In the genomic region with DNA sequence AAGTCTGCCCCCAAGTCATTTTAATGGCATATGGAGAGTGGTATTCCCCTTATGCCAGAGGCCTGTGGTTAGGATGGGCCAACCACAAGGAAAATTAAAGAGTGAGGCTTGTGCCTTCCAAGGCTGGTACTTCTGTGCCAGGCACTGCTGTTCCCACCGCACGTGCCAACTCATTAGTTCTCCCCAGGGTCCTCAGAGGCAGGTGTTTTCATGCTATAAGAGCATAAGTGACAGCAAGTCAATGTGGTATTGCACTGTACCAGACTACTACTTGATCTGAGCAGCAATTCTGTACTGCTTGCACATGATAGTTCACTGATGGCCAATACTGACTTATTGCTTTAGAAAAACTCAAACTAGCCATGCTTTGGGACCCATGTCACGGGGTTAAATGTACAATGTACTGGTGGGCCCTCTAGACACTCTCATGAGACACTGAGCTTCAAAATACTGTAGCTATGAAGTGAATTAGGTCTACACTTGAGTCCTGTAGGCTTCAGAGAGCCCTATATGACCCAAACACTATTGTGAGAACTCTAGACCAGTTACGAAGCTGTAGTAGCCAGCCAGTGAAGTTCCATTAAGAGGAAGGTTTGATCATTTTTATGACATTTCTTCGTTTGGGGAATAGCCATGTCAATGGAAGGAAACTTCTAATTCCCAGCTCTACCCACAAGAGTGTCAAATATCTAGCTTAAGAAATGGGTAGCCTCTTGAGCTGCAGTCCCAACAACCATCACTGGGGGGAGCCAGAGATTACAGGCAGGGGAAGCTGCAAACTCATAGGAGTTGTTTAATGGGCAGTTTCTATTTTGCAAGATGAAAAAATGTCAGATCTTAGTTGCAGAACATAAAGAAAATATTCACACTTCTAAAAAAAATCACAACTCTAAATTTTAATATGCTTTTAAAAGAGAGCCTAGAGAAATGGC, we compare ENCODE assay signal across 10 mouse cellular contexts. TPM values are rescaled to one million over a fixed set of nuclear protein-coding genes. Genes with fewer than 3 reads are reported as not detected.
DNase-seq lines count a peak whose midpoint lies in the region; ATAC-seq and TF ChIP-seq lines count a peak whose summit lies in the region.
"Had no signal": no experiment of that assay in that cellular context is flagged by ENCODE, and none has a peak within 500 bp of the region (broad histone marks: within the 10 kb centered on the region; RNA-seq: fewer than 3 reads in every experiment).

No protein-coding gene starts in this region.

- no peaks in the 10 kb centered on the region for H3K9me3 ChIP-seq in intestine, embryonic 14.5 days (ENCODE audit: control insufficient read depth, low read length)
- no peaks in the 10 kb centered on the region for H3K9me3 ChIP-seq in intestine, embryonic 15.5 days
- H3K9me3 ChIP-seq: embryonic facial prominence, embryonic 12.5 days had no signal

- H3K4me3 ChIP-seq in intestine, embryonic 14.5 days (ENCODE audit: low read depth, low read length) = no peak overlapping the region
- no peak overlapping the region for H3K4me3 ChIP-seq in intestine, embryonic 15.5 days (replicated peaks)
- H3K4me3 ChIP-seq in bone marrow, adult 2 months (replicated peaks; ENCODE audit: control insufficient read depth, low read depth, low read length) = no peak overlapping the region
- H3K4me3 ChIP-seq in left cerebral cortex, adult 2 months = no peak overlapping the region
- H3K4me3 ChIP-seq: embryonic facial prominence, embryonic 12.5 days had no signal

- no peak for ATAC-seq in intestine, embryonic 14.5 days (replicated peaks; ENCODE audit: low FRiP score, low TSS enrichment, low read depth)
- no peak for ATAC-seq in intestine, embryonic 15.5 days
- peak; percentile 77; the same call in 1 of the 2 replicates for ATAC-seq in erythroblast, adult 5-6 weeks (replicated peaks; ENCODE audit: low FRiP score, poor library complexity, severe bottlenecking)

- no peak for TF ChIP-seq POLR2A in bone marrow, adult 2 months (IDR thresholded peaks at IDR 0.05; ENCODE audit: borderline replicate concordance, control insufficient read depth, low read depth, low read length)

- no peak overlapping the region for H3K4me2 ChIP-seq in intestine, embryonic 14.5 days (ENCODE audit: low read length)
- H3K4me2 ChIP-seq in intestine, embryonic 15.5 days (replicated peaks) = no peak overlapping the region
- H3K4me2 ChIP-seq: embryonic facial prominence, embryonic 12.5 days had no signal

- peak; percentile 83 for TF ChIP-seq CTCF in bone marrow, adult 2 months (IDR thresholded peaks at IDR 0.05; ENCODE audit: control insufficient read depth, insufficient read depth, low read length)
- peak; percentile 98 for TF ChIP-seq CTCF in left cerebral cortex, adult 2 months (IDR thresholded peaks at IDR 0.05)

- WGBS in intestine, embryonic 14.5 days = 72% methylated on average over 5 of the region's 5 CpGs
- 77% methylated on average over 5 of the region's 5 CpGs for WGBS in intestine, embryonic 15.5 days
- WGBS in bone marrow, adult 2 months = 68% methylated on average over 5 of the region's 5 CpGs

- H3K4me1 ChIP-seq in intestine, embryonic 14.5 days (replicated peaks; ENCODE audit: control insufficient read depth, insufficient read depth, low read length) = no peaks in the 10 kb centered on the region
- H3K4me1 ChIP-seq in intestine, embryonic 15.5 days (replicated peaks) = no peaks in the 10 kb centered on the region
- H3K4me1 ChIP-seq in bone marrow, adult 2 months (ENCODE audit: control insufficient read depth, insufficient read depth, low read length) = no peaks in the 10 kb centered on the region
- H3K4me1 ChIP-seq: embryonic facial prominence, embryonic 12.5 days had no signal

- H3K36me3 ChIP-seq in intestine, embryonic 14.5 days (ENCODE audit: control insufficient read depth, insufficient read depth, low read length) = peaks cover 9% of the 10 kb centered on the region; the same call in 1 of the 2 replicates
- no peaks in the 10 kb centered on the region for H3K36me3 ChIP-seq in intestine, embryonic 15.5 days

- intact Hi-C loops in heart, postnatal 25 days (cut with DNase I) = loop anchor here (5.0 to 10.0 kb wide), 2 partner anchors 307 to 540 kb away; no protein-coding TSS in a partner anchor
- intact Hi-C loops in left cerebral cortex, adult 2 months (cut with DNase I) = loop anchor here (1.0 to 10.0 kb wide), 5 partner anchors 232 to 710 kb away; partner anchors contain the start of genes Ttll1 and Wbp2nl

- no peaks in the 10 kb centered on the region for H3K27me3 ChIP-seq in intestine, embryonic 14.5 days (replicated peaks; ENCODE audit: control insufficient read depth, insufficient read depth, low read length)
- H3K27me3 ChIP-seq in intestine, embryonic 15.5 days (replicated peaks) = no peaks in the 10 kb centered on the region
- H3K27me3 ChIP-seq: embryonic facial prominence, embryonic 12.5 days had no signal

- no peak overlapping the region for H3K27ac ChIP-seq in intestine, embryonic 14.5 days (ENCODE audit: low read depth)
- H3K27ac ChIP-seq in intestine, embryonic 15.5 days = no peak overlapping the region
- H3K27ac ChIP-seq in bone marrow, adult 2 months (ENCODE audit: control insufficient read depth, insufficient read depth, low read depth, low read length, poor library complexity) = no peak overlapping the region
- H3K27ac ChIP-seq in left cerebral cortex, adult 2 months = no peak overlapping the region
- H3K27ac ChIP-seq: embryonic facial prominence, embryonic 12.5 days had no signal

- no peak overlapping the region for H3K9ac ChIP-seq in intestine, embryonic 14.5 days (ENCODE audit: low read length)
- no peak overlapping the region for H3K9ac ChIP-seq in intestine, embryonic 15.5 days
- H3K9ac ChIP-seq: embryonic facial prominence, embryonic 12.5 days had no signal

- peak; percentile 94 for DNase-seq in intestine, embryonic 14.5 days (ENCODE audit: low spot score)
- peak; percentile 5 for DNase-seq in heart, postnatal 25 days (ENCODE audit: low spot score)
- DNase-seq in left cerebral cortex, adult 2 months (ENCODE audit: extremely low spot score in 1 of 2, low spot score in 2 of 2) = peak; percentile 83 to 90
- peak; percentile 85 for DNase-seq in naive thymus-derived CD4-positive, alpha-beta T cell, adult 2 months (ENCODE audit: low read depth)
- DNase-seq in telencephalon, adult 2 months (ENCODE audit: low read depth, low spot score) = peak; percentile 46

RNA-seq across cellular contexts. Expression of gene Cyp2d26, which starts 10.9 kb away (rescaled TPM):
- 3.2 and 4.1 TPM in 2 replicates for polyA plus RNA-seq in intestine, embryonic 14.5 days (2014; fragmentation: Nextera tagmentation; extraction: Ambion mirVana)
- 12.0 and 16.3 TPM in 2 replicates for polyA plus RNA-seq in intestine, embryonic 15.5 days (2015; fragmentation: Nextera tagmentation; extraction: Ambion mirVana)
- polyA plus RNA-seq in bone marrow, adult 2 months (2011; ENCODE audit: insufficient read depth, insufficient read length, low replicate concordance, missing spikeins) = 0.86 and 3.2 TPM in 2 replicates
- not detected in 2 replicates for total RNA-seq in erythroblast, adult 5-6 weeks (2015; ENCODE audit: low replicate concordance)
- not detected in 2 replicates for total RNA-seq in erythroblast, adult 5-6 weeks (2017; ENCODE audit: low replicate concordance)
- total RNA-seq in heart, postnatal 25 days (2021) = not detected
- total RNA-seq in left cerebral cortex, adult 2 months (2021) = not detected
- polyA plus RNA-seq: embryonic facial prominence, embryonic 12.5 days had no signal

RNA-seq across cellular contexts. Expression of gene Cyp2d40, which starts 41.0 kb away (rescaled TPM):
- not detected in 2 replicates for polyA plus RNA-seq in intestine, embryonic 14.5 days (2014; fragmentation: Nextera tagmentation; extraction: Ambion mirVana)
- not detected in 2 replicates for polyA plus RNA-seq in intestine, embryonic 15.5 days (2015; fragmentation: Nextera tagmentation; extraction: Ambion mirVana)
- not detected in 2 replicates for polyA plus RNA-seq in bone marrow, adult 2 months (2011; ENCODE audit: insufficient read depth, insufficient read length, low replicate concordance, missing spikeins)
- not detected in 2 replicates for total RNA-seq in erythroblast, adult 5-6 weeks (2015; ENCODE audit: low replicate concordance)
- not detected in 2 replicates for total RNA-seq in erythroblast, adult 5-6 weeks (2017; ENCODE audit: low replicate concordance)
- total RNA-seq in heart, postnatal 25 days (2021) = not detected
- total RNA-seq in left cerebral cortex, adult 2 months (2021) = not detected
- polyA plus RNA-seq: embryonic facial prominence, embryonic 12.5 days; stomach, embryonic 14.5 days had no signal

Comparison
In these comparisons a context has a peak if more than half of its experiments do, and no peak if none do; other contexts are left out.
1. DNase-seq: peak in every context shown above with its lines; median percentile 94 in intestine, embryonic 14.5 days; 86 in left cerebral cortex, adult 2 months; 85 in naive thymus-derived CD4-positive, alpha-beta T cell, adult 2 months; 46 in telencephalon, adult 2 months; 5 in heart, postnatal 25 days.